Mouse (Mus musculus): ENCODE results near the gene Tars2.

DNA sequence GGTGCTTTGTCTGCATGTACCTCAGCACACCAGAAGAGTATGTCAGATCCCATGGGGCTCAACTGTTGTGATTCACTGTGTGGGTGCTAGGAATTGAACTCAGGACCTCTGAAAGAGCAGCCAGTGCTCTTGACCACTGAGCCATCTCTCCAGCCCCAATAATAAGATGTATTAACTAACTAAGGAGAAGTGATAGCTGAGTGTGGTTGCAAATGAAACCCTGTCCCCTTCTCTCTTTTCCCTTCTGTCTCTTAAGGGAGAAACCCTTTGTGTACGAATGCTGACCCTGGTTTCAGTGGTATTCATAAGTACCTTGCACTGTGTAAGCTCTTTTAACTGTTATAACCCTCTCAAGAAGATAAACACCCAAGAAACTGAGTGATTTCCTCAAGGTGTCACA lies 43.9 kb downstream of the Tars2 start:
- TF ChIP-seq CTCF (IDR thresholded peaks at IDR 0.05; ENCODE audit: low read depth, low read length) (no peak), POLR2A (IDR thresholded peaks at IDR 0.05; ENCODE audit: extremely low read depth, insufficient read depth, low read length) (no peak)

All from liver, adult 2 months (tissue).